Mouse (Mus musculus) left cerebral cortex, adult 2 months (tissue): Measurements from ENCODE around the gene Etv1. TPM values are rescaled to one million over a fixed set of nuclear protein-coding genes. Genes with fewer than 3 reads are reported as not detected.

Experiments used
- DNase-seq, 2 experiments: peaks; one replicate each; pipeline ENCODE4 v3.0.0; 2021 to 2022; ENCODE audit warnings: low spot score in 2 of 2, mixed read lengths in 1 of 2; ENCODE audit errors: extremely low spot score in 1 of 2
- H3K27ac ChIP-seq: fragments of 200-600 bp; 2 replicates; pipeline ENCODE4 v1.8.1; 2022
- H3K4me3 ChIP-seq: fragments of 200-600 bp; 2 replicates; pipeline ENCODE4 v1.8.1; 2022
- CTCF ChIP-seq: fragments of 200-600 bp; IDR thresholded peaks from 2 replicates; pipeline ENCODE4 v1.8.1; 2022; ENCODE audit warnings: antibody characterized with exemption, mild to moderate bottlenecking, moderate library complexity
- intact Hi-C: fragments of 180-260 bp; cut with DNase I; formaldehyde crosslinking; loops from one replicate; pipeline ENCODE4 v1.15.1; 2025
- long read RNA-seq, 2 experiments: library from polyadenylated mRNA; stranded (forward); transcript quantifications; one replicate each; pipeline ENCODE4 v2.0.0; 2021; ENCODE audit warnings: borderline mapping rate in 2 of 2
- total RNA-seq, 2 experiments: library from RNA; stranded (reverse); gene quantifications; 2 replicates each; pipeline ENCODE4 v1.2.3; 2021

The Etv1 gene
- 10 to 100 TPM; 59.2 to 64.6 TPM for total RNA-seq
- long read RNA-seq, experiment 1, full-length matches to known transcripts: 7 of 14 reads
- long read RNA-seq, experiment 1, partial matches to known transcripts: 2 of 14 reads
- long read RNA-seq, experiment 1, other reads (novel, unspliced or antisense): 5 of 14 reads
- long read RNA-seq, experiment 2, full-length matches to known transcripts: 6 of 16 reads
- long read RNA-seq, experiment 2, partial matches to known transcripts: 4 of 16 reads
- long read RNA-seq, experiment 2, other reads (novel, unspliced or antisense): 6 of 16 reads

DNA sequence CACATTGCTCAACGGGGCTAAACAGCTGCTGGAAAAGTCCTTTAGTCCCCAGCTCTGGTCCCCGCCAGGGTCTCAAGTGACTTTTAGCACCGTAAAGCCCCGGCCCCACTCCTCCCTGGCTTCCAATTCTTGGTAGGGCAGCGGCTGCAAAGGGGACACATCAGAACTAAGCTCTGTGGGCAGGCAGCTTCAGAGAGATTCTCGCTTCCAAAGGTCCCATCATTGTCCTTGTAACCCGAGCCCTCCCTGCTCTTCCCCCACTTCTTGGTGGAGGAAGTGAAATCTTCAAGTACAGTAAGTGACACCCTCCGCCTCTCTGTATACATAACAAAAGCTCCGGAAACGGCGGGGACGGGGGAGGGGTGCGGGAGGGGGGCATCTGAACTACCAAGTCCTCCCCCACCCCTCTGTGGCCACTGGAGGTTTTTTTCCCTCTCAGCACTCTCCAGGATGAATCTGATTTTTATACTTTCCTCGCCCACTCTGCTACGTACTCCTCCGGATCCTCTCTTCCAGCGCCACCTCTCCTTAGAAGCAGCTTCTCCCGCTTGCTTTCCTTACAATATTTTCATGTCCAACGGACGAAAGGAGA lies at the start of gene Etv1:
Etv1 (plus strand) TSS at position 195 of the 592 bp plus-strand sequence.
- intact Hi-C loops: loop anchor here (2.0 to 5.0 kb wide), 4 partner anchors 152 to 637 kb away; no protein-coding TSS in a partner anchor
- Histone ChIP-seq H3K27ac (peak within 1 kb of the TSS; percentile 96), H3K4me3 (peak within 1 kb of the TSS; percentile 92)
- no peak for TF ChIP-seq CTCF
- peak; percentile 24 to 29 for DNase-seq

DNA sequence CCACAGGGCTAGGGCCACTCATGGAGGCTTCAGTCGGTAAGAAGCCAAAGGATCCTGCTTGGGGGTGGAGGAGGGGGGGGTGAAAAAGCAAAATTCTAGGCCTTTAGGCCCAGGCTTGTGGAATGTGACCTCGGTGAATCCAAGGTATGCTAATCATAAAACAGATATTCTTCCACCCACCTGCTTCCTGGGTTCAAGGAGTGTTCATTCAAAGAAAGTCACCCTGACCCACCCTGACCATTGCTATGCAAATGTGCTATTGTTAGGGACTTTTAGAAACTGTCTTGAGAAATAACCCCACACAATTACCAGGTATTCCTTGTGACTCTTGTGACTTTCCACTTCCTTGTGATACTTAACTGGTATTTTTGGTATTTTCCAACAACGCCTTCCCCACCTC lies 49.5 kb upstream of the Etv1 start:
- no peak for DNase-seq
- H3K27ac ChIP-seq: no peak overlapping the region
- TF ChIP-seq CTCF: no peak
- no peak overlapping the region for H3K4me3 ChIP-seq
- intact Hi-C loops: no loop called here

DNA sequence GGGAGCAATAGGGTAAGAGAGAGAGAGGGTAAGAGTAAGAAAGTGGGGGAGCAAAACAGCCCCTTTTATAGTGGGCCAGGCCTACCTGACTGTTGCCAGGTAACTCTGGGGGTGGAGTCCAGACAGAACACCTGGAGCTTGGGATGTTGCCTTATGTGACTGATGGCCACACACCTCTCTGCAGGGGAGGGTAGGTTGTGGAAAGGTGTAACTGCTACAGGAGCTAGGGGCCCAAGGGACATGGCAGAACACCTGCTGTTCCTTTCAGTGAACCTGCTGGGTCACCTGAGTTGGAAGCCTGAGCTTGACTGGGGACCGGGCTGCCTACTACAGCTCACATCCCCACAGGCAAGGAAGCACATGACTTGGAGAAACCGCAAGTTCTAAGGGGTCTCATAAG lies 48.4 kb upstream of the Etv1 start:
- Histone ChIP-seq H3K27ac (no peak overlapping the region), H3K4me3 (no peak overlapping the region)
- intact Hi-C loops: no loop called here
- no peak for DNase-seq
- TF ChIP-seq CTCF: no peak

DNA sequence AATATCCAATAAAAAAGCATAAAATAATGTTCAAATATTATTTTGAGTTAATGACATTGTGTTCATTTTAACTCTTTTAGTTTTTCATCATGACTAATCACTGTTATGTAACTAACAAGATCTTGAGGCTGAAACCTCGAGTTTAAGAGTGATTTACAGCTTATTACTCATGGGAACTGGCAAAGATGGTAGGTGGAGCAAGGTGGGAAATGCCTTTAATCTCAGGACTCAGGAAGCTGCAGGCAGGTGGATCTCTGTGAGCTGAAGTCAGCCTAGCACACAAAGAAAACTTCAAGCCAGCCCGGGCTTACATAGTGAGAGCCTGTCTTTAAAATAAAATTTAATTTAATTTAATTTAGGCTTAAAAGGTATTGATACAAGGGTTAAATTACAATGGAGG lies 19.9 kb upstream of the Etv1 start:
- TF ChIP-seq CTCF: no peak
- no peak overlapping the region for H3K27ac ChIP-seq
- H3K4me3 ChIP-seq: no peak overlapping the region
- DNase-seq: no peak
- intact Hi-C loops: no loop called here

DNA sequence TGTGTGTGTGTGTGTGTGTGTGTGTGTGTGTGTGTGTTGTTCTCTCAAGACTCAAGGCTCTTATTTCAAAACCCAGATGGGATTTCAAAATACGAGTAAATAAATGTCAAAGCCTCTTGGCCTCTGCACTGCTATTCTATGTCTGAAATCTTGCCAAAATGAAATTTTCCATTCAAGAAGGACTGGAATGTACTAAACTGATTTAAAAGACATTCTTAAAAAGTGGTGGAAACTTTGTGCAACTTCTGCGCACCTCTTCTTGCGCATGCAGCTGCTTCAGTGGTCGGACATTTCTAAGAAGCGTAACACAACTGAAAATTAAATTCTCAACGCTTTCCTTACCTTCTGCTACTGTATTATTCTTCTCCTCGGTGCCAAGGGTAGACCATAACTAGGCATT lies 1.9 kb upstream of the Etv1 start:
- intact Hi-C loops: loop anchor here (5.0 kb wide), 2 partner anchors 175 to 635 kb away; no protein-coding TSS in a partner anchor
- no peak for DNase-seq
- Histone ChIP-seq H3K27ac (no peak overlapping the region), H3K4me3 (no peak overlapping the region)
- no peak for TF ChIP-seq CTCF

DNA sequence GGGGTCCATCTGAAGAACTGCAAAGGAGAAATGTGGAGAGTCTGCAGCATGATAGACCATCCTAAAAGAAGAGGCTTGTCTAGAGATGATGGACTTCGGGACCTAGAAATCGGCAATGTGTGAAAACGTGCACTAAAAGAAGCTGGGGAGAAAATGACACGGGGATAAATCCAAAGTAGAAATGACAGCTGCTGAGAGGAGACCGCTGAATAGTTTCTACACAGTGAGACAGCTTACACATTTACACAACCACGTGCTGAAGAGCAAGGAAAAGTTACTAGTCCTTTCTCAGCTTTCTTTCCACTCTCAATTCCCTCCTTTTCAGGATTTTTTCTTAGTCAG lies 1.3 kb upstream of the Etv1 start:
- intact Hi-C loops: loop anchor here (2.0 to 5.0 kb wide), 4 partner anchors 153 to 636 kb away; no protein-coding TSS in a partner anchor
- Histone ChIP-seq H3K4me3 (peak overlapping the region; percentile 92), H3K27ac (no peak overlapping the region)
- no peak for TF ChIP-seq CTCF
- DNase-seq: no peak

- DNase-seq: peak; percentile 65 to 74
- H3K27ac ChIP-seq: peak overlapping the region; percentile 96
- peak overlapping the region; percentile 92 for H3K4me3 ChIP-seq
- intact Hi-C loops: loop anchor here (2.0 to 5.0 kb wide), 4 partner anchors 152 to 636 kb away; no protein-coding TSS in a partner anchor
- peak; percentile 18 for TF ChIP-seq CTCF
Measured at GRCm38 (mm10) chr12:38778299-38779075, 693 bp upstream of the Etv1 start.

- Histone ChIP-seq H3K4me3 (peak overlapping the region; percentile 92), H3K27ac (peak overlapping the region; percentile 96)
- DNase-seq: peak; percentile 54 to 56
- TF ChIP-seq CTCF: peak; percentile 50
- intact Hi-C loops: loop anchor here (2.0 kb wide), 1 partner anchor 713 kb away; no protein-coding TSS in a partner anchor
Measured at GRCm38 (mm10) chr12:38780006-38780954, 1.1 kb downstream of the Etv1 start.

GRCm38 (mm10) chr12:38780955-38781304 lies 1.8 kb downstream of the Etv1 start:
- TF ChIP-seq CTCF: no peak
- H3K4me3 ChIP-seq: peak overlapping the region; percentile 92

GRCm38 (mm10) chr12:38781686-38782085 lies 2.5 kb downstream of the Etv1 start:
- intact Hi-C loops: loop anchor here (2.0 kb wide), 1 partner anchor 711 kb away; no protein-coding TSS in a partner anchor
- TF ChIP-seq CTCF: no peak
- peak overlapping the region; percentile 96; the same call in 1 of the 2 replicates for H3K27ac ChIP-seq
- peak overlapping the region; percentile 92 for H3K4me3 ChIP-seq
- no peak for DNase-seq

More at GRCm38 (mm10) chr12:38780955-38781304, 1.8 kb downstream of the Etv1 start:
- H3K27ac ChIP-seq: peak overlapping the region; percentile 96
- DNase-seq: peak in 1 of 2 experiments; percentile 10
- intact Hi-C loops: loop anchor here (2.0 kb wide), 1 partner anchor 712 kb away; no protein-coding TSS in a partner anchor

DNA sequence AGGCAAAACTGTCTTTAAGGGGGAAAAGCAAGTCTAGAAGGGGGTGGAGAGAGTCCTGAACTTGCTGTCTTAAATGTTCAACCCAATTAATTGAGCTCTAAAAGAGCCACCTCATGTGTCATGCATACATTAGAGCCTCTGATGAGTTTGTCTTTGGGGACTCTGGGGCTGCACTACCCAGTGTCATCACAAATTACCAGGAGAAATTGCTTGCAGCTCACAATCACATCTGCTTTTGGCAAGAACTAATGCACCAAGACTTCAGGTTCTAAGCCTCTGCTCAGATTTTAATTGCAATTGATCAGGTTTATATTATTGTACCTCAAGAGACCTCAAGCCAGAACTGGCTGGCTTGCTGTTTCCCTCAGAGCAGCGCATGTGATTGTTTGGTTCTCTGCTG lies 4.1 kb downstream of the Etv1 start:
- no peak for TF ChIP-seq CTCF
- Histone ChIP-seq H3K27ac (peak overlapping the region; percentile 25; the same call in 1 of the 2 replicates), H3K4me3 (peak overlapping the region; percentile 92)
- intact Hi-C loops: no loop called here
- DNase-seq: no peak
